Mouse (Mus musculus): ENCODE measurements around the gene Ren1.

Gene Ren1

DNA sequence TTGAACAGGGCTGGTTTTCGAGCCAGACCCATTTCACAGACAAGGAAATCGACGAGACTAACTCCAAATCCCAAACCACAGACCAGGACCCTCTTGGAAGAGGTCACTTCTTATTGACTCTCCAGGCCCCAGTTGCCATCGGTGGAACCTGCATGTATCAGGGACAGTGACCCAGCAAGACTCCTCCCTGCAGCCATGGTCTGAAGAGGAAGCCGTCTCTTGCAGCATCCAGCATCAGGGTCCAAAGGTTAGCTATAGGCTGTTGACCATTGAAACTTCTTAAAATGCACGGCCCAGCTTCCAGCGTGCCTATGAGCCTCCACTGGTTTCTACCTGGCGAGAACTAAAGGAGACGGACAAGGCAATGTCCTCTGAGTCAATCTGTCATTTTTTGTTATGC, 59.5 kb downstream of the Ren1 start:
- DNase-seq (ENCODE audit: low spot score), result no peak
